Mouse (Mus musculus): Measurements from ENCODE around the gene Gm45785. TPM values are rescaled to one million over a fixed set of nuclear protein-coding genes. Genes with fewer than 3 reads are reported as not detected.

The Gm45785 gene
- polyA plus RNA-seq, 1 experiment from 2014 or later = not detected

- H3K4me1 ChIP-seq (ENCODE audit: insufficient read depth, low read length) = no peaks in the 10 kb centered on the region
- peaks cover 6% of the 10 kb centered on the region; the same call in 1 of the 2 replicates for H3K27me3 ChIP-seq (ENCODE audit: insufficient read depth, low read length)
- H3K9me3 ChIP-seq (ENCODE audit: low read length) = no peaks in the 10 kb centered on the region
- 80% methylated on average over 9 of the region's 9 CpGs for WGBS
- no peaks in the 10 kb centered on the region for H3K36me3 ChIP-seq (ENCODE audit: insufficient read depth, low read length)
- H3K9ac ChIP-seq (replicated peaks; ENCODE audit: low read length) = no peak overlapping the region
- no peak overlapping the region for H3K27ac ChIP-seq (ENCODE audit: low read length)
- no peak overlapping the region for H3K4me3 ChIP-seq (ENCODE audit: low read length)
- ATAC-seq (ENCODE audit: low FRiP score, low TSS enrichment) = no peak
- H3K4me2 ChIP-seq (replicated peaks; ENCODE audit: low read depth, low read length) = no peak overlapping the region
These were observed 19.7 kb downstream of the Gm45785 start for GRCm38 (mm10) chr7:140836243-140837115.

GRCm38 (mm10) chr7:140835758-140836087 is 20.4 kb downstream of the Gm45785 start:
- no peak overlapping the region for H3K4me3 ChIP-seq (ENCODE audit: low read length)
- H3K27me3 ChIP-seq (ENCODE audit: insufficient read depth, low read length) = 0 out of 2 replicates have a peak, but pooled peaks cover 3% of the 10 kb centered on the region
- no peak overlapping the region for H3K9ac ChIP-seq (replicated peaks; ENCODE audit: low read length)
- 83% methylated on average over 2 of the region's 2 CpGs for WGBS
- ATAC-seq (ENCODE audit: low FRiP score, low TSS enrichment) = no peak
- no peaks in the 10 kb centered on the region for H3K4me1 ChIP-seq (ENCODE audit: insufficient read depth, low read length)
- H3K36me3 ChIP-seq (ENCODE audit: insufficient read depth, low read length) = no peaks in the 10 kb centered on the region
- no peak overlapping the region for H3K4me2 ChIP-seq (replicated peaks; ENCODE audit: low read depth, low read length)
- H3K9me3 ChIP-seq (ENCODE audit: low read length) = no peaks in the 10 kb centered on the region
- no peak overlapping the region for H3K27ac ChIP-seq (ENCODE audit: low read length)

GRCm38 (mm10) chr7:140834968-140835757 is 21.0 kb downstream of the Gm45785 start, which contains the start of gene Urah:
Gene Urah, plus strand, starts transcription at chr7:140835018.
- H3K27me3 ChIP-seq (ENCODE audit: insufficient read depth, low read length) = no peaks in the 10 kb centered on the region
- H3K4me3 ChIP-seq (ENCODE audit: low read length) = no peak within 1 kb of the TSS
- H3K9me3 ChIP-seq (ENCODE audit: low read length) = no peaks in the 10 kb centered on the region
- no peak within 1 kb of the TSS for H3K4me2 ChIP-seq (replicated peaks; ENCODE audit: low read depth, low read length)
- H3K9ac ChIP-seq (replicated peaks; ENCODE audit: low read length) = no peak within 1 kb of the TSS
- no peak within 1 kb of the TSS for H3K27ac ChIP-seq (ENCODE audit: low read length)
- ATAC-seq (ENCODE audit: low FRiP score, low TSS enrichment) = no peak; the same call in 1 of the 2 replicates
- H3K36me3 ChIP-seq (ENCODE audit: insufficient read depth, low read length) = no peaks in the 10 kb centered on the region
- WGBS = 46% methylated on average over 20 of the region's 20 CpGs
- no peaks in the 10 kb centered on the region for H3K4me1 ChIP-seq (ENCODE audit: insufficient read depth, low read length)

GRCm38 (mm10) chr7:140833341-140833740 is 22.8 kb downstream of the Gm45785 start:
- H3K27me3 ChIP-seq (ENCODE audit: insufficient read depth, low read length) = no peaks in the 10 kb centered on the region
- ATAC-seq (ENCODE audit: low FRiP score, low TSS enrichment) = no peak
- no peaks in the 10 kb centered on the region for H3K4me1 ChIP-seq (ENCODE audit: insufficient read depth, low read length)
- H3K4me2 ChIP-seq (replicated peaks; ENCODE audit: low read depth, low read length) = no peak overlapping the region
- no peaks in the 10 kb centered on the region for H3K9me3 ChIP-seq (ENCODE audit: low read length)
- 81% methylated on average over 4 of the region's 4 CpGs for WGBS
- H3K36me3 ChIP-seq (ENCODE audit: insufficient read depth, low read length) = no peaks in the 10 kb centered on the region
- H3K9ac ChIP-seq (replicated peaks; ENCODE audit: low read length) = no peak overlapping the region
- no peak overlapping the region for H3K4me3 ChIP-seq (ENCODE audit: low read length)
- no peak overlapping the region for H3K27ac ChIP-seq (ENCODE audit: low read length)

- Histone ChIP-seq H3K9me3 (ENCODE audit: low read length) (no peaks in the 10 kb centered on the region), H3K4me3 (ENCODE audit: low read length) (no peak overlapping the region), H3K4me1 (ENCODE audit: insufficient read depth, low read length) (no peaks in the 10 kb centered on the region), H3K27me3 (ENCODE audit: insufficient read depth, low read length) (no peaks in the 10 kb centered on the region), H3K36me3 (ENCODE audit: insufficient read depth, low read length) (no peaks in the 10 kb centered on the region), H3K4me2 (replicated peaks; ENCODE audit: low read depth, low read length) (no peak overlapping the region), H3K27ac (ENCODE audit: low read length) (no peak overlapping the region), H3K9ac (replicated peaks; ENCODE audit: low read length) (no peak overlapping the region)
- 65% methylated on average over 6 of the region's 6 CpGs for WGBS
- no peak for ATAC-seq (ENCODE audit: low FRiP score, low TSS enrichment)
These were observed 24.7 kb downstream of the Gm45785 start for GRCm38 (mm10) chr7:140831447-140831846.

- ATAC-seq (ENCODE audit: low FRiP score, low TSS enrichment) = peak; percentile 49
- Histone ChIP-seq H3K27me3 (ENCODE audit: insufficient read depth, low read length) (no peaks in the 10 kb centered on the region), H3K36me3 (ENCODE audit: insufficient read depth, low read length) (no peaks in the 10 kb centered on the region), H3K9ac (replicated peaks; ENCODE audit: low read length) (no peak overlapping the region), H3K9me3 (ENCODE audit: low read length) (no peaks in the 10 kb centered on the region), H3K4me3 (ENCODE audit: low read length) (no peak overlapping the region), H3K4me1 (ENCODE audit: insufficient read depth, low read length) (no peaks in the 10 kb centered on the region), H3K4me2 (replicated peaks; ENCODE audit: low read depth, low read length) (no peak overlapping the region), H3K27ac (ENCODE audit: low read length) (no peak overlapping the region)
- WGBS = 36% methylated on average over 8 of the region's 8 CpGs
These were observed 27.8 kb downstream of the Gm45785 start for GRCm38 (mm10) chr7:140828171-140828881.

- Histone ChIP-seq H3K27me3 (ENCODE audit: insufficient read depth, low read length) (no peaks in the 10 kb centered on the region), H3K9me3 (ENCODE audit: low read length) (no peaks in the 10 kb centered on the region), H3K27ac (ENCODE audit: low read length) (no peak overlapping the region), H3K4me3 (ENCODE audit: low read length) (no peak overlapping the region), H3K36me3 (ENCODE audit: insufficient read depth, low read length) (no peaks in the 10 kb centered on the region), H3K9ac (replicated peaks; ENCODE audit: low read length) (no peak overlapping the region), H3K4me1 (ENCODE audit: insufficient read depth, low read length) (no peaks in the 10 kb centered on the region), H3K4me2 (replicated peaks; ENCODE audit: low read depth, low read length) (no peak overlapping the region)
- WGBS = 87% methylated on average over 4 of the region's 4 CpGs
- no peak for ATAC-seq (ENCODE audit: low FRiP score, low TSS enrichment)
These were observed 33.4 kb downstream of the Gm45785 start for GRCm38 (mm10) chr7:140822731-140823130.

GRCm38 (mm10) chr7:140821653-140822329 is 34.3 kb downstream of the Gm45785 start, which contains the start of gene Zfp941:
Gene Zfp941, minus strand, starts transcription at chr7:140822178.
- Histone ChIP-seq H3K4me3 (ENCODE audit: low read length) (peak within 1 kb of the TSS; percentile 45), H3K9ac (replicated peaks; ENCODE audit: low read length) (peak within 1 kb of the TSS; percentile 53), H3K4me1 (ENCODE audit: insufficient read depth, low read length) (no peaks in the 10 kb centered on the region), H3K36me3 (ENCODE audit: insufficient read depth, low read length) (no peaks in the 10 kb centered on the region), H3K27me3 (ENCODE audit: insufficient read depth, low read length) (no peaks in the 10 kb centered on the region), H3K4me2 (replicated peaks; ENCODE audit: low read depth, low read length) (peak within 1 kb of the TSS; percentile 57), H3K9me3 (ENCODE audit: low read length) (no peaks in the 10 kb centered on the region), H3K27ac (ENCODE audit: low read length) (no peak within 1 kb of the TSS)
- peak; percentile 77 for ATAC-seq (ENCODE audit: low FRiP score, low TSS enrichment)
- WGBS = 2% methylated on average over 21 of the region's 21 CpGs

GRCm38 (mm10) chr7:140821305-140821652 is 34.9 kb downstream of the Gm45785 start:
- ATAC-seq (ENCODE audit: low FRiP score, low TSS enrichment) = no peak
- peak overlapping the region; percentile 57 for H3K4me2 ChIP-seq (replicated peaks; ENCODE audit: low read depth, low read length)
- no peaks in the 10 kb centered on the region for H3K9me3 ChIP-seq (ENCODE audit: low read length)
- no peak overlapping the region for H3K27ac ChIP-seq (ENCODE audit: low read length)
- no peaks in the 10 kb centered on the region for H3K27me3 ChIP-seq (ENCODE audit: insufficient read depth, low read length)
- H3K4me3 ChIP-seq (ENCODE audit: low read length) = peak overlapping the region; percentile 45
- H3K9ac ChIP-seq (replicated peaks; ENCODE audit: low read length) = peak overlapping the region; percentile 53; the same call in 1 of the 2 replicates
- 46% methylated on average over 5 of the region's 5 CpGs for WGBS
- no peaks in the 10 kb centered on the region for H3K36me3 ChIP-seq (ENCODE audit: insufficient read depth, low read length)
- H3K4me1 ChIP-seq (ENCODE audit: insufficient read depth, low read length) = no peaks in the 10 kb centered on the region

Measured in kidney, embryonic 16.5 days (tissue).